Mouse (Mus musculus): ENCODE results near the gene Efna1. TPM values are rescaled to one million over a fixed set of nuclear protein-coding genes. Genes with fewer than 3 reads are reported as not detected.
A peak's percentile ranks its signal among the peaks of the same experiment; 100 is the strongest.

The Efna1 gene
- polyA plus RNA-seq, 1 experiment from 2014 or later, result 14.3 TPM

DNA sequence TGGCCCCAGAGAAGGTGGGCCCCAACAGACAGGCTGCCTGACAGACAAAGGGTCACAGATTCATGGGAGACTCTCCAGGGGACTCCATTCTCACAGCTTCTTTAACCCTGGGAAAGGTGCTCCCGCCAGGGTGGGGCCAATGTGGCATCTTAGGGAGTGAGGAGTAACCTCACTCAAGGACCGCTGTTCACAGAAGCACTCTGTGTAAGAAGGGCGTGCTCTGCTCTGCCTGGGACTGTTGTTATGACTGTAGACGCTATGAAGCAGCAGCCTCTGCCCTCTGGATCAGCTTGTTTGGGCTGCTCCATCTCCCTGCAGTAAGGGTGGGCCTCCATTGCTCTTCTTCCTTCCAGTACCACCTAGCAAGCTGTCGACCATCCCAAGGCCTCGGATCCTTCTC is 23.5 kb upstream of the Efna1 start:
- H3K4me3 ChIP-seq, result no peak overlapping the region
- 65% methylated on average over 6 of the region's 6 CpGs for WGBS

DNA sequence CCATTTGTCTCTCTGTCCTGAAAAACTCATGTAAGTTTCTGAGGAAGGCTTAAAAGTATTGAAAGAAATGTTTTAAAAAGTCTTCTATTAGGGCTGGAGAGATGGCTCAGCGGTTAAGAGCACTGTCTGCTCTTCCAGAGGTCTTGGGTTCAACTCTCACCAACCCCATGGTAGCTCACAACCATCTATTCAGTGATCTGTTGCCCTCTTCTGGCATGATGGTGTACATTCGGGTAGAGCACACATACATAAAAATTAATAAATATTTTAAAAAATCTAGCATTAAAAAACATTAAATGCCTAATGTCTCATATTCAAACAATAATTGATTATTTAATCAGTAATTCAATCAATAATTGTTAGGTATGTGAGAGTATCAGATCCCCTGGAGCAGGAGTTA is 19.6 kb upstream of the Efna1 start:
- H3K27ac ChIP-seq, result no peak overlapping the region
- H3K4me3 ChIP-seq, result no peak overlapping the region
- WGBS, result 76% methylated on average over 2 of the region's 2 CpGs
- no peak for ATAC-seq (ENCODE audit: low FRiP score)
- no peaks in the 10 kb centered on the region for H3K36me3 ChIP-seq
- no peak overlapping the region for H3K9ac ChIP-seq
- no peak overlapping the region for H3K4me2 ChIP-seq (replicated peaks)
- peaks cover 27% of the 10 kb centered on the region for H3K27me3 ChIP-seq
- no peaks in the 10 kb centered on the region for H3K9me3 ChIP-seq (replicated peaks)
- peaks cover 6% of the 10 kb centered on the region for H3K4me1 ChIP-seq

More for the DNA sequence above, 23.5 kb upstream of the Efna1 start:
- Histone ChIP-seq H3K4me2 (replicated peaks) (no peak overlapping the region), H3K27ac (no peak overlapping the region), H3K9ac (no peak overlapping the region), H3K9me3 (replicated peaks) (no peaks in the 10 kb centered on the region), H3K36me3 (no peaks in the 10 kb centered on the region), H3K4me1 (peaks cover 4% of the 10 kb centered on the region), H3K27me3 (peaks cover 20% of the 10 kb centered on the region)
- ATAC-seq (ENCODE audit: low FRiP score), result no peak

DNA sequence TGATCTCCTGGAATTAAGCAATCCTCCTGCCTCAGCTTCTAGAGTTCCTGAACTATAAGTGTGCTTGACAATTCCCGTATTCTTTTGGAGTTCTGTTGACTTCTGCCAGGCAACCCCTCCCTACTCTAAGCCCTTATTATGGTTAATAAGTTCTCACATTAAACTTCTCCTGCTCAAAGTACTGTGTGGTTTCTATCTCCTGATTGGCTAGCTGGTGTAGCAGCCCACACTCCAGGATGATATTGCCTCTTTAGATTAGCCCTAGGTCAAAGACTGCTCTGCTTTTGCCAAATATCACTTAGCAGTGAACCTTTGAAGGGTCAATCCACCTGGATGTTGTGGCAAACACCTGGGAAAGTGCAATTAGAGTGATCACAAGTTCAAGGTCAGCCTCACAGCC is 19.1 kb upstream of the Efna1 start:
- peak overlapping the region; percentile 45 for H3K4me2 ChIP-seq (replicated peaks)
- H3K27me3 ChIP-seq, result peaks cover 27% of the 10 kb centered on the region
- peaks cover 6% of the 10 kb centered on the region for H3K4me1 ChIP-seq
- no peaks in the 10 kb centered on the region for H3K36me3 ChIP-seq
- no peak for ATAC-seq (ENCODE audit: low FRiP score)
- no peak overlapping the region for H3K4me3 ChIP-seq
- no peaks in the 10 kb centered on the region for H3K9me3 ChIP-seq (replicated peaks)
- no peak overlapping the region for H3K9ac ChIP-seq
- 57% methylated on average over 1 of the region's 1 CpGs for WGBS
- no peak overlapping the region for H3K27ac ChIP-seq

DNA sequence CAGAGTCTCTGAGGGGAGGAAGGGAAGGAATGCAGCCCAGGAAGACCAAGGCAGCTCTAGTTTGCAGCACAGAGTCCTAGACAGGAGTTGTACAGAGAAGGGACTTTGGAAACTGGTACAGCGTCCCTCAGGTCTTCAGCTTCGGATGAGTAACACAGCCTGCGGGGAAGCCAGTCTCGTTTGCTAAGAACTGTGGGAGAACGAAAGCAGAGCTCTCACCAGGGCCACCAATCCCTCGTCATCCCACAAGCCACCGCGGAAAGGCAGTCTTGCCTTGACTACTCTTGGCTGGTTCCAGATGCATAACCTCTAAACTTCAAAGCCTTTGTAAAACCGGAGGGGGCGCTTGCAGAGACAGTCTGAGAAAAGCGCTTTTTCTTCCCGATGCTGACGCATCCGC is 18.6 kb upstream of the Efna1 start:
- Histone ChIP-seq H3K4me2 (replicated peaks) (peak overlapping the region; percentile 45), H3K36me3 (no peaks in the 10 kb centered on the region), H3K9ac (no peak overlapping the region; the same call in 1 of the 2 replicates), H3K27ac (no peak overlapping the region), H3K4me1 (peaks cover 6% of the 10 kb centered on the region), H3K4me3 (peak overlapping the region; percentile 10; the same call in 1 of the 2 replicates), H3K9me3 (replicated peaks) (no peaks in the 10 kb centered on the region), H3K27me3 (peaks cover 22% of the 10 kb centered on the region)
- 4% methylated on average over 14 of the region's 14 CpGs for WGBS
- no peak for ATAC-seq (ENCODE audit: low FRiP score)

- 80% methylated on average over 6 of the region's 6 CpGs for WGBS
- H3K9me3 ChIP-seq (replicated peaks), result no peaks in the 10 kb centered on the region
- H3K36me3 ChIP-seq, result no peaks in the 10 kb centered on the region
- no peak overlapping the region for H3K27ac ChIP-seq
- H3K4me3 ChIP-seq, result no peak overlapping the region
- no peak overlapping the region for H3K9ac ChIP-seq
- H3K27me3 ChIP-seq, result peaks cover 22% of the 10 kb centered on the region
- no peak for ATAC-seq (ENCODE audit: low FRiP score)
- no peak overlapping the region for H3K4me2 ChIP-seq (replicated peaks)
- H3K4me1 ChIP-seq, result peaks cover 6% of the 10 kb centered on the region
Observed at GRCm38 (mm10) chr3:89298908-89299307, 18.0 kb upstream of the Efna1 start.

GRCm38 (mm10) chr3:89296761-89297396 is 15.9 kb upstream of the Efna1 start:
- H3K4me3 ChIP-seq, result no peak overlapping the region
- 85% methylated on average over 11 of the region's 11 CpGs for WGBS
- no peak overlapping the region for H3K9ac ChIP-seq
- no peaks in the 10 kb centered on the region for H3K9me3 ChIP-seq (replicated peaks)
- H3K27me3 ChIP-seq, result peaks cover 19% of the 10 kb centered on the region
- peaks cover 6% of the 10 kb centered on the region for H3K4me1 ChIP-seq
- ATAC-seq (ENCODE audit: low FRiP score), result no peak
- no peak overlapping the region for H3K4me2 ChIP-seq (replicated peaks)
- no peak overlapping the region for H3K27ac ChIP-seq
- H3K36me3 ChIP-seq, result no peaks in the 10 kb centered on the region

- Histone ChIP-seq H3K9me3 (replicated peaks) (no peaks in the 10 kb centered on the region), H3K27ac (no peak overlapping the region), H3K4me3 (no peak overlapping the region), H3K9ac (no peak overlapping the region), H3K27me3 (peaks cover 16% of the 10 kb centered on the region), H3K4me1 (peaks cover 6% of the 10 kb centered on the region), H3K36me3 (no peaks in the 10 kb centered on the region), H3K4me2 (replicated peaks) (no peak overlapping the region)
- no peak for ATAC-seq (ENCODE audit: low FRiP score)
- 82% methylated on average over 8 of the region's 8 CpGs for WGBS
Observed at GRCm38 (mm10) chr3:89295685-89296230, 14.8 kb upstream of the Efna1 start.

DNA sequence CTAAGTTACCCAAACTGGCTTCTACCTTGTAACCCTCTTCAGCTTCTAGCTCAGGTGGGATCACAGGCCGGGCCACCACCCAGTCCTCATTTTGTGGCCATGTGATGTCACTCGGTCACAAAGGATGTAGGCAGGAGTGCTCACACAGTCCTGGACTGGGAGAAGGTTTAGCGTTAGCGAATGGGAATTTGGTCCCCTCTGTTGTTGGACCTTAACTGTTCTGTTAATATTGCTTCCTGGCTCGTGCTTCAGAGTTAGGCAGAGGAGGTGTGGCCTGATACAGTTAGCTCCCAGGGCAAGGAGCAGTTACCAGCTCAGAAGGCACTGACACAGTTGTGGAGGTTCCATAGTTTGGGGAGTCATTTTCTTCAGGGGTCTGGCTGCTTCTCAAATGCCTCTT is 13.3 kb upstream of the Efna1 start:
- no peak overlapping the region for H3K9ac ChIP-seq
- no peak for ATAC-seq (ENCODE audit: low FRiP score)
- no peaks in the 10 kb centered on the region for H3K36me3 ChIP-seq
- 78% methylated on average over 5 of the region's 5 CpGs for WGBS
- H3K4me1 ChIP-seq, result no peaks in the 10 kb centered on the region
- H3K27me3 ChIP-seq, result 0 out of 2 replicates have a peak, but pooled peaks cover 5% of the 10 kb centered on the region
- H3K4me3 ChIP-seq, result no peak overlapping the region
- no peaks in the 10 kb centered on the region for H3K9me3 ChIP-seq (replicated peaks)
- no peak overlapping the region for H3K4me2 ChIP-seq (replicated peaks)
- no peak overlapping the region for H3K27ac ChIP-seq

GRCm38 (mm10) chr3:89293247-89293918 is 12.4 kb upstream of the Efna1 start:
- WGBS, result 92% methylated on average over 11 of the region's 11 CpGs

GRCm38 (mm10) chr3:89292303-89292702 is 11.4 kb upstream of the Efna1 start:
- H3K4me1 ChIP-seq, result peaks cover 2% of the 10 kb centered on the region; the same call in 1 of the 2 replicates
- no peaks in the 10 kb centered on the region for H3K27me3 ChIP-seq
- H3K27ac ChIP-seq, result no peak overlapping the region
- no peaks in the 10 kb centered on the region for H3K36me3 ChIP-seq
- no peak for ATAC-seq (ENCODE audit: low FRiP score)
- H3K4me2 ChIP-seq (replicated peaks), result no peak overlapping the region
- H3K9me3 ChIP-seq (replicated peaks), result no peaks in the 10 kb centered on the region
- H3K9ac ChIP-seq, result no peak overlapping the region
- 83% methylated on average over 5 of the region's 5 CpGs for WGBS
- no peak overlapping the region for H3K4me3 ChIP-seq

More at GRCm38 (mm10) chr3:89293247-89293918, 12.4 kb upstream of the Efna1 start:
- H3K4me3 ChIP-seq, result no peak overlapping the region
- no peaks in the 10 kb centered on the region for H3K36me3 ChIP-seq
- H3K9ac ChIP-seq, result no peak overlapping the region
- no peak for ATAC-seq (ENCODE audit: low FRiP score)
- no peaks in the 10 kb centered on the region for H3K27me3 ChIP-seq
- no peaks in the 10 kb centered on the region for H3K9me3 ChIP-seq (replicated peaks)
- no peaks in the 10 kb centered on the region; the same call in 1 of the 2 replicates for H3K4me1 ChIP-seq
- H3K27ac ChIP-seq, result no peak overlapping the region
- H3K4me2 ChIP-seq (replicated peaks), result no peak overlapping the region

DNA sequence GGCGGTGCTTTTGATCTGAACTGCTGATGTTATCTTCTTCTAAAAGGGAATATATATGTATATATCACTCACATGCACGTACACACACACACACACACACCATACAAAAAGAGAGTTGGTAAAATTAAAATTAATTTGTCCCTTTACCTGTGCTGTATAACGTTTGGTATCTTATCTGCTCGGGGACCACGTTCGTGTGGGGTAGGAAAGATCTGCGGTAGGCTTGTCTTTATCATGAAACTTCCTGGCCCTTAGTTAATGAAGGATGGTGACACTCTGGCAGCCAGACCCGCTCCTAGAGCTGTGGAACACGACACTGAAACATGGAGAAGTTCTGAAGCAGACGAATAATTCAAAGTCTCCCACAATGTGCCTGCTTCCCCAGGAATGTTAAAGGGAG is 10.9 kb upstream of the Efna1 start:
- H3K36me3 ChIP-seq, result no peaks in the 10 kb centered on the region
- H3K4me1 ChIP-seq, result peaks cover 2% of the 10 kb centered on the region; the same call in 1 of the 2 replicates
- no peak for ATAC-seq (ENCODE audit: low FRiP score)
- WGBS, result 80% methylated on average over 10 of the region's 10 CpGs
- H3K4me2 ChIP-seq (replicated peaks), result no peak overlapping the region
- no peaks in the 10 kb centered on the region for H3K9me3 ChIP-seq (replicated peaks)
- H3K9ac ChIP-seq, result no peak overlapping the region
- no peak overlapping the region for H3K27ac ChIP-seq
- H3K4me3 ChIP-seq, result no peak overlapping the region
- no peaks in the 10 kb centered on the region for H3K27me3 ChIP-seq

DNA sequence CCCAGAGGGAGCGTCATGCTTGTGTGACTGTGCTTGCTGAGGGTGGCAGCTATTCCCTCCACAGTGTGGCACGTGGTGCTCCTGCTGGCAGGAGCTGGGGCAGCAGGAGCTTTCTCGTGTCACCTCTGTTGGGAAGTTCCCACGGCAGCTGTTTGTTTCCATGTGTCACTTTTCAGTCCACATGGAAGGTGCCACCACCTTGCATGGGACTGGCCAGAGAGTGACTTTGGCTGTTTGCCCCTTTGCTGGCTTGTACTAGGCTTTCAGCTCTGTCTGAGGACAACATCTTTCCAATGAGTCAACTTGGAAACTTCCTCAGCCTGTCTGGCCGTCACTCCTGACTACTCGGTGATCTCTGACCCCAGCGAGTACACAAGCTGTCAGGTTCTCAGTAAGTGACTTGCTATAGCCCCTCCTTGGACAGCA is 7.6 kb upstream of the Efna1 start:
- WGBS, result 52% methylated on average over 7 of the region's 7 CpGs
- Histone ChIP-seq H3K27me3 (0 out of 2 replicates have a peak, but pooled peaks cover 3% of the 10 kb centered on the region), H3K4me1 (peaks cover 4% of the 10 kb centered on the region), H3K9me3 (replicated peaks) (no peaks in the 10 kb centered on the region), H3K36me3 (no peaks in the 10 kb centered on the region), H3K27ac (no peak overlapping the region), H3K4me3 (no peak overlapping the region), H3K9ac (no peak overlapping the region), H3K4me2 (replicated peaks) (no peak overlapping the region)
- no peak for ATAC-seq (ENCODE audit: low FRiP score)
